Mouse (Mus musculus) cerebellum, adult 8-10 months (tissue): ENCODE measurements around the gene Tmem208.
A peak's percentile ranks its signal among the peaks of the same experiment; 100 is the strongest.

Source experiments
- DNase-seq: peaks from one replicate; pipeline ENCODE4 v3.0.0; 2022

The Tmem208 gene

DNA sequence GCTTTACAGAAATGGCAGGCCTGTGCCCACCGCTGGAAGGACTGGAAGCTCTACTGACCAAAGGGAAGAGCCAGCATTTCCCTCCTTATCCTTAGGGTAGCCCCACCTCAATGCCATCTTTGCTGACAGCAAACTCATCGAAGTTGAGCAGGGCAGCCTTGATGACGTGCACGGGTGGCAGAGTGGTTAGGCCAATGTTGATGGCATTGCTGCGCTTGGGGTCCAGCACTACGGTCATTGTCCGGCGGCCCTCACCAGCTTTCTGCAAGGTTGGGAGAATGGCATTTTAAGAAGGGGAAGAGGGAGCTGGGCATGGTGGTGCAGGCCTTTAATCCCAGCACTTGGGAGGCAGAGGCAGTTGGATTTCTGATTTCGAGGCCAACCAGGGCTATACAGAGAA, 5.8 kb downstream of the Tmem208 start:
- DNase-seq = no peak

DNA sequence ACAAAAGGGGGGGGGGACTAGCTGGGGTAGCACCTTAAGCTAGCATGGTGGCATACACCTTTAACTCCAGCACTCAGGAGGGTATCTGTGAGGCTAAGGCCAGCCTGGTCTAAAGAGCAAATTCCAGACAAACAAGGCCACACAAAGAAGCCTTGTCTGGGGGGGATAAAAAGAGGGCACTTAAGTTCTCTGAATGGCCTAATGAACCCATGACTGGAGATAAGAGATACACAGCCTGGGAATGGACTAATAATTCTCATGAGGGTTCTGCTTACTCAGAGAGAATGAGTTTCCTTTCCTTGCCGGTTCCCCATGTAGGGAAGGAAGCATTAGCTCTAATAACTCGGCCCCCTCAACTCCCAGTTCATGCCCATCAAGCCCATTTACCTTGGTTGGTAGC, 6.4 kb downstream of the Tmem208 start:
- DNase-seq = no peak

DNA sequence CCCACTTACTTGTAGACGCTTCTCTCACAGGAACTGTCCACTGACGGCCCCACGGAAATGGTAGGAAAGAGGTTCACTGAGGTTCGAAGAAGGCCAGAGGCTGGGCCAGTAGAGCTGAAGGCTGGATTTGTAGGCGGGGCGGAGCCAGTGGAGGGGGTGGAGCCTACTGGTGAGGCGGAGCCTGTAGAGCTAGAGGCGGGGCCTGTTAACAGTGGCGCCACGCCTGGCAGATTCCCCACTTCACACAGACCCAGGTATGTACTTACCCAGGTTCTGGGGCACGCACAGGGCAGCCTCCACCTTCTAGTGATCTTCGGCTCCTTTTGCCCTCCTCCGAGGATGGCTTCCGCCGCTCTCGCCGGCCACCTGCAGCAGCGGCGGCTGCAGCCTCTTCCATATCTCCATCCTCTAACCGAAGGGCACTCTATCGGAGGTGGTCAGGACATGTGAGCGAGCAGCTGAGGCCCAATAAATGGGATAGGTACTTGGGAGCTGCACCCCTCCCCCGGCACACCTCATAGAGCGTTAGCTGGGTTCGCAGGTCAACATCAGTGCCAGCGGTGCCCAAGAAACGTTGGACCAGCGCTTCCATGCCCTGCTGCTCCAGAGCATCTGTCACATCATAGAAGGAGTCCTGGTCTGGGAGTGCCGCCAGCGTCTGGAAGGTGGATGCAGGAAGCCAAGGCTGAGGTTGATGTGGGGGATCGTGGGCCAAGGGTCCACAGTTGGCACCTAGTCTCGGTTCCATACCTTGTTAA, 10.4 kb downstream of the Tmem208 start:
- no peak for DNase-seq

DNA sequence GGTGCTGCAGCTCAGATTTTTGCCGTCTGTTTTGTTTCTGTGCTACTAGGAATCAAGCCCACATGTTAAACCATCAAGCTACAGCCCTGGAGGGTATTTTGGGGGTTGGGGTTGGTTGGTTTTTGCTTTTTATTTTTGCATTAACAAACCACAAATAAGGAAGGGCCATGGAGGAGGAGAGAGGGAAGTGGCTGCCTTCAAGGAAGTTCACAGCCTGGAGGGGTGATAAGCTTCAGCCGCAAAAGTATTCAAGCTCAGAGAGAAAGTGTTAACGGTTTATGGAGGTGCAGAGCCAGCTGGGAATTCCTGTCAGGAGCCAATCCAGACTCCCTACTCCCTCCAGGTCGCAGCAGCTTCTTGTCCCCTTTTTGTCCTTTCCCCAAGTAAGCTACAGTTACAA, 12.8 kb downstream of the Tmem208 start:
- no peak for DNase-seq

DNA sequence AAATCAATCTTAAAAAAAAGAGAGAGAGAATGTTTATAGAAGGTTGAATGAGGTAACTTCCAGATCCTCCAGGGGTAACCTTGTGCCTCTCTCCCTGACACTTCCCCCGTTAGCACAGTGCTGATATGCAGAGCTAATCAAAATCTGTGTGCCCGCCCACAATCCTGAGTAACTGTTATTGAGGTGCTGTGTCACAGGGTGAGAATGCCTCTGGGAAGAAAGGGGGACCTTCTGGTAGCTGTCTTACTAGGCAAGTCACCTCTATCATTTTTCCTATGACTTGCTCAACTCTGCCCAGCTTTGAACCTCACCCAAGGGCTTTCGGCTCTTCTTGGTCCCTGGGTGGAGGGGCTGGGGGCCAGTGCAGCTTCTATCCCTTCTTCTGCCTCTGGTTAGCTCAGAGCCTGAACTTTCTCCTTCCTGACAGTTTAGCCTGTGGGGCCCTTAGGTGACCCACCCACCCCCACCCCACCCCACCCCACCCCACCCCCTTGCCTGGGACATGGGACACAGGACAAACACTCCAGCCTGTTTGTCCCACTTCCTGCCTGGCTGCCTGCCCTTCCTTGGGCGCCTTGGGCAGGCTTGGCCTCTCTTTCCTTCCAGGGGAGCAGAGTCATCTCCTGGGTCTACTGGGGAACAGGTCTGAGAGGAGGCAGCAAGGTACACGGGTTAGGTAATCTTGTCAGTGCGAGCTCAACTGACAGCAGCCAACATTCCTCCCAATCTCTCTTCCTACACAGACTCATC, 13.9 kb downstream of the Tmem208 start:
- no peak for DNase-seq

DNA sequence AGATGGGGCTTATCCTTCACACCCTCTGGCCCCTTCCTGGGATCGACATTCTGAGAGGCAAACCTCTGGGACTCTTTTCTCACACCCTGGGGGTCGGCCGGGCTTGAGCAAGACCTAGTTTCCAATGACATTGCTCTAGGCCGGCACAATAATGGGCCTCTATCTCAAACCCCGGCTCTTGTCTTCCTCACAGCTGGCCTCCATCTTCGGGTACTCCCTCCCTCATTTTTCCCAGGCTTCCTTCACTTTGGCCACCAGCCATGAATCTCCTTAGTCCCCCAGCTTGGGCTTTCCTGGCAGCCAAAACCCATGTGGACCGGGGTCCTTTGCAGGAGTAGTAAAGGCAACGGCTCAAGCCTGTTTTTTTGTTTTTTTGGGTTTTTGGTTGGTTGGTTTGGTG, 15.2 kb downstream of the Tmem208 start:
- no peak for DNase-seq

DNA sequence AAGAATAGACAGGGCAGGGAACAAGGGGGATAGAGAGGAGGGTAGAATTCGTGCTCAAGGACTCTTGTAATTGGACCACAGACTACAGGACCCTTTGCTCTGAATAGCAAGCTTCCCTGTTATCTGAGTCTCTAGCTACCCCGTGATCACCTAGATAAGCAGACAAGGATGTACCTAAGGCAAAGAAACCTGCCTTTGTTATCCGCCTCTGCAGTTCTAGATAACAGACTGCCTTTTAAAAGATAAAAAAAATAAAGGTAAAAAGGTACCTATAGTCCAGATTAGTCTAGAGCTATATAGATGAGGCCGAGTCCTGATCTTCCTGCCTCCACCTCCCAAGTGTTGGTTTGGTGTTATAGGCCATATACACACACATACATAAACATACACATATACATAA, 16.6 kb downstream of the Tmem208 start:
- DNase-seq = no peak

DNA sequence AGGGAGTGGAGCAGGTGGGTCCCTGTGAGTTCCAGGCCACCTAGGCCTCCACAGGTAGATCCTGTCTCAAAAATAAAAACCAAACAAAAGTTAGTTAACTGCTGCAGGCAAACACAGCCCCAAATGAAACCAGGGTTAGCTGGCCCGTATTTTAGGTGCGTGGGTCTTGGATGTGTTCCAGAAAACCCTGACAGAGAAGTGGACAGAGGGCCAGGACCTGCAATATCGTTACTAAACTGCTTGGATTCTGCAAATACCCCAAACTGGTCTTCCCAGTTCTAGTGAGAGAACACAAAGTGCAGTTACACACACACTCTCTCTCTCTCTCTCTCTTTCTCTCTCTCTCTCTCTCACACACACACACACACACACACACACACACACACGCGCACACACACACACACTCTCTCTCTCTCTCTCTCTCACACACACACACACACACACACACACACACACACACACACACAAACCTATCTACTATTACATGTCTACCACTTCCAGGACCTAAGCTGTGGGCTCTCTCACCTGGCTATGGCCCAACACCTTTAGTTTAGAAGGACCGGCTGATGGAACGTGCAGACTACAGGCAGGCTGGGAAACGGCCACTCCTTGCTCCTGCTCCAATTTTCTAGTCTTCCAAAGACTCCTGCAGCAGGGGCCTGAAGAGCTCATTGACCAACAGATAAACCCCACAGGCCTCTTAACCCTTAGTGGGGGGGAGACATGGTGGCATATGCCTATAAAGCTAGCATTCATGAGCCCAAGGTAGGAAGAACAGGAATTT, 17.8 kb downstream of the Tmem208 start:
- no peak for DNase-seq

DNA sequence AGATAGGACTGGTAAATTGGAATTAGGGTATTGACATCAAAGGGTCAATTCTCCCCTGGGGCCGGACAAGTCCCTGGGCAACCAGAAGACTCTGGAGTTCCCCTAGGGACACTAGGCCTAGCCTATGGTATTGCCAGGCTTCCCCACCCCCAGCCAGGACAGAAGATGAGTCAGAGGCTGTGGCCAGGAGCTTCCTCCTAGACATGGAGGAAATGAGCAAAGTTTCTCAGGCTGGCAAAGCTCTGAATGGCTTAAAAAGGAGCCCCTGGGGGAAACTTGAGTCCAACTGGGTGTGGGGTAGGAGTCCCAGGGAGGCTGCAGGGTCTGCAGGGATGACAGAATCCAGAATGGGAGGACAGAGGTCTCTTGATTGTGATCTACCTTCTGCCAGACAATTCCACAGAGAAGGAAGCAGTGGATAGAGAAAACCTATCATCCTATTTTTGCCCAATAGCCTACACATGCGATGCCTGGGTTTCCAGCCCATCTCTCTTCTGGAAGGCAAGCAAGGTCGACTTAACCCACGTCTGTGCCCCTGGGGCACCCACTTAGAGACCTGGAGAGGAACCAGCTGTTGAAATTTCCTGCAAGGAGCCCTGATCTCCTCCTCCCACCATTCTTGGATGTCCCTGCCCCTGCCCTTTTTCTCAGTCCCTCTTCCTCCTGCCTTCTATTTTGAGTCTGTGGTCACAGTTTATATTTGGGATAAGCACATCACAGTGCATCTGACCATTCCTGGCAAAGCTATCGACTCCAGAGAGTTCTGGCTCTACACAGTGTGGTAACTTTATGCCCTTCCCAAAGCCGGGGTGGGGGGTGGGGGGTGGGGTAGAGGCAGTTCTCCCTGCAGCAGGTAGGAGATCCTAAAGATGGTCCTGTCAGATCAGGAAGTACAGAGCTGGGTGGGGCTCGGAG, 19.2 kb downstream of the Tmem208 start:
- no peak for DNase-seq

DNA sequence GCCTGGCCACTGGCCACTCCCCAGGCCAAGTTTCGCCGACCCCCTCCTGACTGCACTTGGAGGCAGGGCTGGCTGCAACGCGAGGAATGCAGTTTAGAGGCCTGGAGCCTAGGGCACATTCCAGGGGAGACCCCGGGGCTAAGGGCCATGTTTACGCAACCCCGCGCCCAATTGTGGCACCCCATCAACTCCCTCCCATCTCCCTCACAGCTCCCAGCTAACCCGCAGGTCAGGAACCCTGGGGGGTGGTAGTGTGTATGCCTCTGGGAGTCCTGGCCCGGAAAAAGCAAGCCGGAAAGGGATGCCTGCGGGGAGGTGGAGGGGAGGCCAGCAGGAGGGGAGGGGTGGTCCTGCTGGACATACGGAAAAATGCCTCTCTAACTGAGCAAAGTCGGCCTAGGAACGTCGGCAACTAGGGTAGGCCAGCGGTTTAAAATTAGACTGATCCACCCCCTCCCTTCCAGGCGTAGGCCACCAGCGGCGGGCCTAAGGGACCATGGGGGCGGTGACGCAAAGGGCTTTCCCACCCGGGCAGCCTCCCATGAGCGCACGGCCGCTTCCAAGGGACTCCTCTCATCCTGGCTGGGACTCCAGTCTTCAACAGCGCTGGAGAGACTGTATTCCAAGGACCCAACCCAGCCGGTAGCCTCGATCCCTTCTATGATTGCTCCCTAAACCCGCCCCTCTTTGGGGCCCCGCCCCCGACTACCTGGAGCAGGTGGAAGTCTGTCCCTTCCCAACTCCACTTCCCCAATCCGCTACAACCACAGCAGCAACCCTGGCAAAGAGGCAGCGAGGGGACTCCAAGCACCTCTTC, 20.7 kb downstream of the Tmem208 start:
- DNase-seq = peak; percentile 47

DNA sequence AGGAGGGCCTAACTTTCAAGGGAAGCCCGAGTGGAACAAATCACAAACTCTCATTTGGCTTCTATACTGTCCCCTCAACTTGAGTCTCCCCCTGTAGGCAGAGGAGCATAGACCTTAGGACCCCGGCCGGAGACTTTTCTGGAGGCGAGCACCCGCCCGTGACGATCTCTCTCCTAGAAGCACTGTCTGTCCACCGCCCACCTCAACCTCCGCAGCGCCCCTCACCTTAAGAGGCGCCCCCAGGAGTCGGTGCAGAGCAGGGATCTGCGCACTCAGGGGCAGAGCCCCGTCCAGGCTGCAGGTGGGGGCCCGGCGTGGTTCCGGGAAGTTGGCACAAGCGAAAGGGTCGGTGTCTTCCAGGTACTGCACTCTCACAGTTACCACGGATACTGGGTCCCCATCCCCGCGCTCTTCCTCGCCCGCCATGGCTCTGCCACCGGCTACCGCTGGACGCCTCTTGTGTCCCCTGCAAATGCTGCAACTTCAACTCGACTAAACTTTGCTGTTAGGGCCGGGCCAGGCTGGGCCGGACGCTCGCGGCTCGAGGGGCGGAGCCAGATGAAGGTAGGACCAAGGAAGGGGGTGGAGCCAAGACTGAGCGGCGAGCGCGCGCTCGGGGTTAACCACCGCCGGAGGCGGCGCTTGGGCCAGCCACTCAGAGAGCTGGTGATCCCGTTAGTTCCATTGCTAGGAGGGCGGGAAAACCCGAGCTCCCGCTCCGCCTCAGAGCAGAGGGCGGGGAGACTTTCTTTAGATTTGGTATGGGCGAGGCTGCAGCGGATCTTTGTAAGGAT, 21.5 kb downstream of the Tmem208 start, which contains the start of gene Fhod1:
Fhod1 (minus strand) TSS at position 526 of the 794 bp plus-strand sequence.
- DNase-seq = peak; percentile 89

DNA sequence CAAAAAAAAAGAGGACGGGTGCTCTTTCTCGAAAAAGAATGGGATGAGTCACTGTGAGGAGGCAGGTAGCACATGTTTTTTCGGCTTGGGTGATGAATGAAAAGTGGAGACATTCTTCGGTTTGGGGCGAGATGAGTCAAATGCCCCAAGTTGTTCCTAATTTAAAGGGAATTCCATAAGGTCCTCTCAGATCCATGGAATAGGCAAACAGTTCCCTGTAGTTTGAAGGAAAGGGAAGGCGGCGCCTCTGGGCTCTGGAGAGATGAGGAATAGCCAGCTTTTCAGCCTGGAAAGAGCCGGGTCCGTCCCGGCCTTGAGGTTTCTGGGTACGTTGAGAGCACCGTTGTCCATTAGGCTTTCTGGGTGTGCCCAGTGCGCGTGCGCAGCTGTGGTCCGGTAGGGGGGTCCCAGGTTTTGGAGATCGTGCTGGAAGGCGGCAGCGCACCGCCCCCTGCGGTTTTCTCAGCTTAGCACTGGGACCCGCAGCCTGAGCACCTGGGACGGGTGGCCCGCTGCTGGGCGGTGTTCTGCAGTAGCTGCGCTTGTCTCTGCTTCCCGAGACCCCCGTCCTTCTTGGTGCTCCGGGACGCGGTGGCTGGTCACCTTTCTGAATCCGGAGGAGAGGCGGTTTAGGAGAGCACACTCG, 22.4 kb downstream of the Tmem208 start, which contains the start of gene Slc9a5:
Slc9a5 (plus strand) TSS at position 394 of the 646 bp plus-strand sequence.
- no peak for DNase-seq

DNA sequence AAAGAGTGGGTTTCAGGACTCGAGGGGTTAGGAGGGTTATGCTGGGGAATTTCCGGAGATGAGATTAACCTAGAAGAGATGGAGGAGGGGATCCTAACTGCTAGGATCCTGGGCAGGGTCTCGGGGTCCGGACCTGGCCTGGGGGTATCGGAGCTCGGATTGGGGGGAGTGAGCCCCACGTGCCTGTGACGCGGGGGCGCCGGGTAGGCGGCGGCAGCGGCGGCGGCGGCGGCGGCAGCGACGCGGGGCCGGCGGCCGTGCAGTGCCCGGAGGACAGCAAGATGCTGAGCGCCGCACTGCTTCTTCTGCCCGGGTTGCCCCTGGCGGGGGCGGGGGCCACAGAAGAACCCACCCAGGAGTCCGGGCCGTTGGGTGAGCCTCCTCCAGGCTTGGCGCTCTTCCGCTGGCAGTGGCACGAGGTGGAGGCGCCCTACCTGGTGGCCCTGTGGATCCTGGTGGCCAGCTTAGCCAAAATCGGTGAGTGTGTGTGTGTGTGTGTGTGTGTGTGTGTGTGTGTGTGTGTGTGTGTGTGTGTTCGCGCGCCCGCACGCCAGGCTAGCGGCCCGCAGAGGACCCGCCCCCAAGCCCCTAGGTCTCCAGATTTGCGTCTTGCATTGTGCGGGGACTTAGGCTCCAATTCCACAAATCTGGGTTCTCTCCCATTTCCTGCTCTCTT, 23.1 kb downstream of the Tmem208 start:
- DNase-seq = peak; percentile 65

DNA sequence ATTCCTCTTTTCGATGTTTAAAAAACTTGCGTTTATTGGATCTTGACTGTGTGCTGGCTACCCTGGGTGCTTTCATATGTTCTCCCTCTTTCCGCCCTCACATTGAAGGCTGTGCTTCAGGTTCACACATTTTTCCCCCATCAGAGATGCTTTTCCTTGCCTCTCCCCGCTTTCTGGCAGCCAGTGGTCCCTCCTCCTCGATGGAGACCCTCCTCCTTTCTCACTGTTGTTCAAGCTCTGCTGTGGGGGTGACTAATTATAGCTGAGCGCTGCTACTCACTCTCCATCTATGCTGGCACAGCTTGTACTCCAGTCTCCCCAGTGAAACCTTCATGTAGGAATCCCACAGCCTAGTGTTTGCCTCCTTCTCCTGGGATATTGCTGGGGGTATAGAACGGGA, 24.0 kb downstream of the Tmem208 start:
- no peak for DNase-seq

DNA sequence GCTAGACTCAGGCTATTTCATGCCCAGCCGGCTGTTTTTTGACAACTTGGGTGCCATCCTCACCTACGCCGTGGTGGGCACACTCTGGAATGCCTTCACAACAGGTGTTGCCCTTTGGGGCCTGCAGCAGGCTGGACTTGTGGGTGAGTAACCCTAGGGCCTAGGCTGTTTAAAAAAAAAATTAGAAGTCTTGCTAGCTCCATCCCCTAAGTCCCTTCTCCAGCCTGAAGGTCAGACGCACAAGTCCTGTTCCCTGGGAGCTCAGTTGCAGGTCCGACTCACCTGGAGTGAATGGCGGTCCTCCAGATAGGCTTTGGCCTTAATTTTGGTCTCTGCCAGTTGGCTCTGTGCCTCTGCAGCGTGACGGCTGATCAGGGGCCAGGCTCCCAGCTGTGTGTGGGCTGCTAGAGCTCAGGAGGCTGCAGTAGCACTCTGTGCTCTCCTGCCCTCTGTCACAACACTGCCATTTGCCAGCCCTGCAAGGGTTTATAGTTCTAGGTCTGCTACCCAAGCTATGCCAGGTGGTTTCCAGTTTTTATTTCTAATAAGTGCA, 27.5 kb downstream of the Tmem208 start:
- peak; percentile 60 for DNase-seq

DNA sequence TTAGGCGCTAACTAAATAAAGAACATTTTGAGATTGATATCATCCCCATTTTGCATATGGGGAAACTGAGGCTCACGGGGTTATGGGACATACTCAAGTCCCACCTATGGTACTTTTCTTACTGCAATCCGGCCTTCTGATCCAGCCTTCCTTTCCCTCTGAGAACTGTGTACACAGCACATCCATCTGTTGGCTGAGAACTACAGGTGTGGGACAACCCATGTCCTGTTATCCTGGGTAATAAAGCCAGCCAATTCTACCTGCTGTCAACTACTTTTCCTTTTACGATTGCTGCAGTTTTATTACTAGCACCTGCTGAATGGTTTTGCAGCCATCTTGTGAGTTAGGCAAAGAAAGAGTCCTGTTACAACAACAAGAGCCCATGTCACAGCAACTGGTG, 28.4 kb downstream of the Tmem208 start:
- no peak for DNase-seq

DNA sequence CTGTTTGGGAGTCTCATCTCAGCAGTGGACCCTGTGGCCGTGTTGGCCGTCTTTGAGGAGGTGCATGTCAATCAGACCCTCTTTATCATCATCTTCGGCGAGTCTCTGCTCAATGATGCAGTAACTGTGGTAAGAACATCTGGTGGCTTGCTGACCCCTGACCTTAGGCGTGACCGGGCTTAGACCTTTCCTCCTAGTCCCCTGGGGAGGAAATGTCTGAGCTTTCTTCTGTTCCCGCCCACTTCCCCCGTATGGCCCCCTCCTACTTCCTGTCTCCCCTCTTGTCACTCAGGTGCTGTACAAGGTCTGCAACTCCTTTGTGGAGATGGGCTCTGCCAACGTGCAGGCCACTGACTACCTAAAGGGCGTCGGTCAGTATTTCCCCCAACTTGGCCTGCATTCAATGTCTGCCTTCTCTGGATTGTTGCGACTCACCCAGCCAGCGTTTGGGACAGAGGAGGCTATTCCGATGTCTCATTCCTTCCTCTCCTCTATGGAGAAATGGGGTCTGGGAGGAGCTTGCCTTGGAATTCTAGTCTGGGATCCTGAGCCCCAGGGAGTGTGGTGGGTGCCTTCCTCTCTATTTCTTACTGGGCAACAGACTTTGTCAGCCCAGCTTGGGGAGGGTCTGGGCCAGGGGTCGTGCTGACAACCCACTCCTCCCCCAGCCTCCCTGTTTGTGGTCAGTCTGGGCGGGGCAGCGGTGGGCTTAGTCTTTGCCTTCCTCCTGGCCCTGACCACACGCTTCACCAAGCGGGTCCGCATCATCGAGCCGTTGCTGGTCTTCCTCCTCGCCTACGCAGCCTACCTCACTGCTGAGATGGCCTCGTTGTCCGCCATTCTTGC, 29.2 kb downstream of the Tmem208 start:
- DNase-seq = no peak

DNA sequence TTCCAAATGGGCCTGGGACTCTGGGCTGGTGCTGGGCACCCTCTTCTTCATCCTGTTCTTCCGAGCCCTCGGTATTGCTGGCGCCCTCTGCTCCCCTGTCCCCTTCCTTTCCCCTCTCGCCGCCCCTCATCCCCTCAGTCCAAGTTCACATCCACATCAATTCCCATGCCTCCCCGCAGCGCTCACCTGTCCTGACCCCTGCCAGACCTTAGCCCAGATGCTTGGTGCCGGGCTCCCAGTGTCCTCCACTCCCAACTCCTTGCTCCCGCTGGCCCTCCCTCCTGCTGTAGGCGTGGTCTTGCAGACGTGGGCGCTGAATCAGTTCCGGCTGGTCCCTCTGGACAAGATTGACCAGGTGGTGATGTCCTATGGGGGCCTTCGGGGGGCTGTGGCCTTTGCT, 30.5 kb downstream of the Tmem208 start:
- no peak for DNase-seq
